Mouse (Mus musculus): ENCODE measurements around the gene Ift172. TPM values are rescaled to one million over a fixed set of nuclear protein-coding genes. Genes with fewer than 3 reads are reported as not detected.

Gene Ift172
- total RNA-seq, 1 experiment from 2014 or later: 67.0 TPM

- ATAC-seq (replicated peaks in 1 of 2; ENCODE audit: insufficient read depth in 1 of 2, low FRiP score in 2 of 2, low TSS enrichment in 1 of 2, low read depth in 1 of 2, poor library complexity in 2 of 2, severe bottlenecking in 2 of 2): peak; percentile 37 to 62; a peak in 2 of 4 replicates
Measured at GRCm38 (mm10) chr5:31279245-31279988, 11.5 kb downstream of the Ift172 start.

GRCm38 (mm10) chr5:31273018-31273417 is 17.9 kb downstream of the Ift172 start:
- ATAC-seq (replicated peaks in 1 of 2; ENCODE audit: insufficient read depth in 1 of 2, low FRiP score in 2 of 2, low TSS enrichment in 1 of 2, low read depth in 1 of 2, poor library complexity in 2 of 2, severe bottlenecking in 2 of 2): no peak

DNA sequence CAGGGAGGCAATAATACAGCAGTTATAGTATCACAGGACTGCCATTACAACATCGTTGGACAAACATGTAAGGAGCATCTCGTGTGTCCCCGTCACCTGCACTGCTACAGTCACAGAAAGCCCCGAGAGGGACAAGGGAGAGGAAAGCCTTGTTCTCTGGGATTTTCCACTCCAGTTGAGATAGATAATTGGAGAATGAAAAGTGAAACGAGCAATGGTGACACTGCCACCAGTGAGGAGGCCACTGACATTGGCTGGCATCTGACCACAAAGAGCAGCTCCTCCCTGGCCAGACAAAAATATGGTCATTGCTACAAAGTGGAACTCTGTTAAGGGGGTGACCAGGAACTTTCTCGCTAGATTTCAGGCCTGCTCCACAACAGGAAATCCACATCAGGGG is 23.2 kb downstream of the Ift172 start:
- ATAC-seq (replicated peaks in 1 of 2; ENCODE audit: insufficient read depth in 1 of 2, low FRiP score in 2 of 2, low TSS enrichment in 1 of 2, low read depth in 1 of 2, poor library complexity in 2 of 2, severe bottlenecking in 2 of 2): no peak

GRCm38 (mm10) chr5:31266101-31266500 is 24.8 kb downstream of the Ift172 start:
- no peak for ATAC-seq (replicated peaks in 1 of 2; ENCODE audit: insufficient read depth in 1 of 2, low FRiP score in 2 of 2, low TSS enrichment in 1 of 2, low read depth in 1 of 2, poor library complexity in 2 of 2, severe bottlenecking in 2 of 2)

GRCm38 (mm10) chr5:31257616-31258015 is 33.3 kb downstream of the Ift172 start:
- no peak for ATAC-seq (replicated peaks in 1 of 2; ENCODE audit: insufficient read depth in 1 of 2, low FRiP score in 2 of 2, low TSS enrichment in 1 of 2, low read depth in 1 of 2, poor library complexity in 2 of 2, severe bottlenecking in 2 of 2)

DNA sequence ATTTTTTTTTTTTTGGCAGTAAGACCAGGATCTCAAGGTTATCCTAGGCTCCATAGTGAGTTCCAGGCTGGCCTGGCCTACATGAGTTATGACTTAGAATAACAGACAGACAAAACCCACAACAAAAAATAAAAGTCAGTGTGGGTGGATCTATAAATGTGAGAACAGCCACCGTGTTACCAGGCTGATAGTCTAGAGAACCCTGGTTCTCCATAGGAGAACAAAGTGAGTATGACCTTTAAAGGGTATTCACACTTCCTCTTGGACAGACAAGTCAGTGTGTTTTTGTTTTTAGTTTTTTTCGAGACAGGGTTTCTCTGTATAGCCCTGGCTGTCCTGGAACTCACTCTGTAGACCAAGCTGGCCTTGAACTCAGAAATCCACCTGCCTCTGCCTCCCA is 34.9 kb downstream of the Ift172 start:
- ATAC-seq (replicated peaks in 1 of 2; ENCODE audit: insufficient read depth in 1 of 2, low FRiP score in 2 of 2, low TSS enrichment in 1 of 2, low read depth in 1 of 2, poor library complexity in 2 of 2, severe bottlenecking in 2 of 2): no peak

- no peak for ATAC-seq (replicated peaks in 1 of 2; ENCODE audit: insufficient read depth in 1 of 2, low FRiP score in 2 of 2, low TSS enrichment in 1 of 2, low read depth in 1 of 2, poor library complexity in 2 of 2, severe bottlenecking in 2 of 2)
Measured at GRCm38 (mm10) chr5:31255381-31255780, 35.5 kb downstream of the Ift172 start.

GRCm38 (mm10) chr5:31254901-31255300 is 36.0 kb downstream of the Ift172 start:
- no peak for ATAC-seq (replicated peaks in 1 of 2; ENCODE audit: insufficient read depth in 1 of 2, low FRiP score in 2 of 2, low TSS enrichment in 1 of 2, low read depth in 1 of 2, poor library complexity in 2 of 2, severe bottlenecking in 2 of 2)

DNA sequence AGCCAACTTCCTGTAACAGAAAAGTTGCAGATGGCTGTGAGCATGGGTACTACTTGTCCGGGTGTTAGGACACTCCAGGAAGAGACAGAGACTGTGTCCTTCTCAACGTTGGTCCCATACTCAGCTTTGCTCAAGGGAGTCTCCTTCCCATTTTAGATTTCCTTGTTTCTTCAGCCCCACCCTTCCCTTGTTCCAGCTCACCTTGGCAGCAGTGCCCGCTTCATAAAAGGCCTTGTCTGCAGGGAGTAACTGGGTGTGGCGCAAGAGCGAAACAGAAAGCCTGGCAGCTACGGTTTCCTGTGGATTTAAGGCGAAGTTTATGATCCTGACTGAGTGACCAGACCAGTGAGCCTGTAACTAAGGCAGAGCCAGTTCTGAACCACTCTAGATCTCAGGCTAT is 36.5 kb downstream of the Ift172 start:
- ATAC-seq (replicated peaks in 1 of 2; ENCODE audit: insufficient read depth in 1 of 2, low FRiP score in 2 of 2, low TSS enrichment in 1 of 2, low read depth in 1 of 2, poor library complexity in 2 of 2, severe bottlenecking in 2 of 2): no peak

- ATAC-seq (replicated peaks in 1 of 2; ENCODE audit: insufficient read depth in 1 of 2, low FRiP score in 2 of 2, low TSS enrichment in 1 of 2, low read depth in 1 of 2, poor library complexity in 2 of 2, severe bottlenecking in 2 of 2): no peak
Measured at GRCm38 (mm10) chr5:31253806-31254205, 37.1 kb downstream of the Ift172 start.

- no peak for ATAC-seq (replicated peaks in 1 of 2; ENCODE audit: insufficient read depth in 1 of 2, low FRiP score in 2 of 2, low TSS enrichment in 1 of 2, low read depth in 1 of 2, poor library complexity in 2 of 2, severe bottlenecking in 2 of 2)
Measured at GRCm38 (mm10) chr5:31252795-31253545, 37.9 kb downstream of the Ift172 start.

DNA sequence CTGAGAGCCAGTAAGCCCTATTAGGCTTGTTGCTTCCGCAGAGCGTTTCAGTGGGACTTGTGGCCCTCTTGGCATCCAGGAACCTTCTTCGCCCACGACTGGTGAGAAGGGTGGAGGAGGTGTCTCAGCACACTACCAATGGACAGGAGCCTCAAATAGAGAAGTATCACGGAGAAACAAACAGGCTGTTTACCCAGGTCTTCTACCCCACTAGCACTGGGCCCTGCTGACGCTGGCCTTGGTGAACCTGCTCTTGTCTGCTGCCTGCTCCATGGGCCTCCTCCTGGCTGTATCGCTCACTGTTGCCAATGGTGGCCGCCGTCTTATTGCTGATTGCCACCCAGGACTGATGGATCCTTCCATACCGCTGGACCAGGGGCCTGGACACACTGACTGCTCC is 38.8 kb downstream of the Ift172 start:
- no peak for ATAC-seq (replicated peaks in 1 of 2; ENCODE audit: insufficient read depth in 1 of 2, low FRiP score in 2 of 2, low TSS enrichment in 1 of 2, low read depth in 1 of 2, poor library complexity in 2 of 2, severe bottlenecking in 2 of 2)

GRCm38 (mm10) chr5:31251541-31252101 is 39.3 kb downstream of the Ift172 start, which contains the start of gene Krtcap3:
Gene Krtcap3 (plus strand): TSS chr5:31251691.
- peak in 1 of 2 experiments; percentile 11; a peak in 1 of 4 replicates for ATAC-seq (replicated peaks in 1 of 2; ENCODE audit: insufficient read depth in 1 of 2, low FRiP score in 2 of 2, low TSS enrichment in 1 of 2, low read depth in 1 of 2, poor library complexity in 2 of 2, severe bottlenecking in 2 of 2)

DNA sequence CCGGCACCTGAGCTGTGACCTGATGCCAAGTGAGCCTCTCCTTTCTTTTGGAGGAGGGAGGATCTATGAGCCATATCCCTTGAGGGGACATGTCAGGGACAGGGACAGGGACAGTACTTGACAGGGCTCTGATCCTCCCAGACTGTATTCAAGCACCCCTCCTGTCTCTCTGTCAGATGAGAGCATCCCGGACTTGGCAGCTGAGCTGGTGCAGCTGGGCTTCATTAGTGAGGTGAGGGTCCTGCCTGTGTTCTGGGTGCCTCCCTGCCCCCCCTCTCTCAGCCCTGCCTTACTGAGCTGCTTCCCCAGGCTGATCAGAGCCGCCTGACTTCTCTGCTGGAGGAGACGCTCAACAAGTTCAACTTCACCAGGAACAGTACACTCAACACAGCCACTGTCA is 40.2 kb downstream of the Ift172 start:
- ATAC-seq (replicated peaks in 1 of 2; ENCODE audit: insufficient read depth in 1 of 2, low FRiP score in 2 of 2, low TSS enrichment in 1 of 2, low read depth in 1 of 2, poor library complexity in 2 of 2, severe bottlenecking in 2 of 2): no peak

- no peak for ATAC-seq (replicated peaks in 1 of 2; ENCODE audit: insufficient read depth in 1 of 2, low FRiP score in 2 of 2, low TSS enrichment in 1 of 2, low read depth in 1 of 2, poor library complexity in 2 of 2, severe bottlenecking in 2 of 2)
Measured at GRCm38 (mm10) chr5:31242191-31242590, 48.7 kb downstream of the Ift172 start.

DNA sequence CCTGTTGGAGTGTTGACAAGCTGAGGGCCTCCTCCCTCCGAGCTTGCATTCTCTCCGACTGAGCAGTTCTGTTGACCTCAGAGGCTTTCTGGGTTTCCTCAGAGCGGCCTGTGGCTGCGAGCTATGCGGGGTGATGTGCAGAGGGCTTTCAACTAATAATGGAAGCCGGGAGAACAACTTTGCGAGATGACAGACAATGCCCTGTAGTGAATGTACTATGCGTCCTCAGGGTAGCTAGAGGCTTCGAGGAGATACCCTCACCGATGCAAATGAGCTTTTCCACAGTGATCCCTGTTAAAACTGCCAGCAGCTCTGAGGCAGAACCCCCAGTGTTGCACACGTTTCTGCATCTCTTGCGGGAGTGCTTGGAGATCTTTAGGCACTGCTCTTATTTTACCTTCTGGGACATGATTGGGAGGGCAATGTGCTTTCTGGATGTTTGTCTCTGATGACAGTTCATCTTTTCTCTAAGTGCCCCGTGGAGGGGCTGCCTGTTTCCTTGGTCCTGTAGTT is 49.3 kb downstream of the Ift172 start:
- ATAC-seq (replicated peaks in 1 of 2; ENCODE audit: insufficient read depth in 1 of 2, low FRiP score in 2 of 2, low TSS enrichment in 1 of 2, low read depth in 1 of 2, poor library complexity in 2 of 2, severe bottlenecking in 2 of 2): no peak; a peak in 1 of 4 replicates

GRCm38 (mm10) chr5:31240637-31241521 is 50.0 kb downstream of the Ift172 start, which contains the start of the genes Nrbp1 and Gm9970:
Gene Nrbp1 (plus strand): TSS chr5:31240864.
Gene Gm9970 (minus strand): TSS chr5:31241232.
- ATAC-seq (replicated peaks in 1 of 2; ENCODE audit: insufficient read depth in 1 of 2, low FRiP score in 2 of 2, low TSS enrichment in 1 of 2, low read depth in 1 of 2, poor library complexity in 2 of 2, severe bottlenecking in 2 of 2): peak; percentile 97

Measured in hematopoietic stem cell, adult 5-6 weeks (primary cell).